Mouse (Mus musculus) brain, embryonic 18.5 days (tissue): Measurements from ENCODE around the gene Bcat2.
"Not testable (repeated sequence)": the region's sequence is repeated elsewhere in the genome, so short reads cannot be mapped to it uniquely, and the experiment has no call there.

Experiments used
- DNase-seq: peaks from one replicate; pipeline ENCODE4 v3.0.0-alpha.2; 2012; ENCODE audit warnings: low read depth, low spot score

Gene Bcat2

DNA sequence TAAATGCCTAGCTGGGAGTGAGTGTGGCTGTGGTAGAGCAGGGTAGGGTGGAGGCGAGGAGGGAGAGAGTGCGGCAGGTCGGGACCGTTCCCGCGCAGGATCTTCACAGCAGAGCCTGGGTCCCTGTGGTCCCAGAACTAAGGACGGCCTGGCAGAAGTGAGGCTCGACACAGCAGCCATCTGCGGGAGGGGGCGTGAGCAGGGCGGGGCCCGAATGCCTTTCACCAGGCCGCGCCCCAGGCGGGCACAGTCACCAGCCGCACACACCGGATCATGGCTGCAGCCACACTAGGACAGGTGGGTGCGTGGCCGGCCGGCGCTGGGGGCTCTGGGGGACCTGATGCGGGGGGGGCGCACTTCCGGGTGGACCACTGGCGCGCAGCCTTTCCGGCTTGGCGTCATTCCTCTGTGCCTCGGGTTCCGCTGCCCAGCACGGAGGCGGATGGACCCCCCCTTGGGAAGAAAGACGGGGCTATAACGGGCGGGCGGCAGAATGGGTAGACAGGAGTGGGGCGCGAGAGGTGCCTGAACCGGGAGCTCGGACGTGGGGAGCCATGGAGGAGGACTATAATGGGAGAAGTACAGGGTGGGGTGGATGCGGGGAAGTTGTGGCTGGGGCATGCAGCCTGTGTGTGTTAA is at the start of gene Bcat2:
TSS of gene Bcat2 (plus strand) at position 51 of the 639 bp plus-strand sequence.
- no peak for DNase-seq

GRCm38 (mm10) chr7:45520605-45521004 is 49.3 kb upstream of the Bcat2 start:
- DNase-seq, result no peak

DNA sequence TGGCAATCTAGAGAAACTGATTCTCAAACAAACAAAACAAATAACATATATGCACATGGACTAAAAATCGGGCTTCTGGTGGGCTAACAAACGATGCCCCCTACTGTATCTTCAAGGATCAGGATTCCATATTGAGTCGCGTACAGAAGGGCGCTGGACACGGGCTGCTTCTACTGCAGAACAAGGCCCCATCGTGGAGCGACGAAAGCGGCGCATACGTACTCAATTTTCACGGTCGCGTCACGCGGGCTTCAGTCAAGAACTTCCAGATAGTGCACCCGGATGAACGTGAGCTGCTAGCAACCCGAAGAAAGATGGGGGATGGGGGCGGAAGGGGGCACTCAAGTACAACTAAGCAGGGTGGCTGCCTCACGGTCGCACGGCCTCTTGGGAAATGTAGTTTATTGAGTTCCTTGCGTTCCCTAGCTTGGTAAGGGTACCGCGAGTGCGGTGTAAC is 48.2 kb upstream of the Bcat2 start:
- peak; percentile 87 for DNase-seq

- DNase-seq, result no peak
Observed at GRCm38 (mm10) chr7:45522194-45522752, 47.7 kb upstream of the Bcat2 start.

DNA sequence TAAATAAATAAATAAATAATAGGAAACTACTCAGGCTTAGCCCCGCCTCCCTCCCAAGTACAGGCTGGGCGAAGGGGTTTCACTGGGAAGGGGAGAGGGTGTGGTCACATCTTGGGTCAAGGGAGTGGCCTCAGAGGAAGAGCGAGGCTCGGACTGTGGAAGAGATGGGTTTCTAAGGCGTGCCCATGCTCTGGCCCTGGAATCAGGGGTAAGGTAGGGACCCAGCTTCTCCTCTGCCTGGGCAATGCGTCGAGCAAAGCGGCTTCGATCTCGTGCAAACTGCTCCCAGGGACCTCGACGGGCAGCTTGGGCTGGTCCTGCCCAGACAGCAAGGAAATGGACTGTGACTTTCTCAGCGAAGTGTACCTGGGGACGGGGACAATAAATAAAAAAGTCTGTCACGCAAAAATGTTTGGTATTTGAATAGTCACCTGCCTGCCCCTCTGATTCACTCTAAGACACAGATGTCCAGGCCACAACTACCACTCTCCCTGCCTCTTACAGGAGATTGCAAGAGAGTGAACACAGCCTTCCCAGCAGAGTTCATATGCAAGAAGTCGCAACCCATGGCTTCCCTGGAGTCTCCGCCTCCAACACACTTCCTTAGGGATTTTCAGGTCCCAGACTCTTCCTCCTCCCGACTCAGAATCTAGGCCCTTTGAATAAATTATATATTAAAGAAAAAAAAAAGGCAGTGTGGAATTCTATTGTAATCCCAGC is 46.8 kb upstream of the Bcat2 start:
- no peak for DNase-seq

GRCm38 (mm10) chr7:45523678-45524170 is 46.2 kb upstream of the Bcat2 start:
- DNase-seq, result no peak

- DNase-seq, result no peak
Observed at GRCm38 (mm10) chr7:45524841-45525621, 44.9 kb upstream of the Bcat2 start.

DNA sequence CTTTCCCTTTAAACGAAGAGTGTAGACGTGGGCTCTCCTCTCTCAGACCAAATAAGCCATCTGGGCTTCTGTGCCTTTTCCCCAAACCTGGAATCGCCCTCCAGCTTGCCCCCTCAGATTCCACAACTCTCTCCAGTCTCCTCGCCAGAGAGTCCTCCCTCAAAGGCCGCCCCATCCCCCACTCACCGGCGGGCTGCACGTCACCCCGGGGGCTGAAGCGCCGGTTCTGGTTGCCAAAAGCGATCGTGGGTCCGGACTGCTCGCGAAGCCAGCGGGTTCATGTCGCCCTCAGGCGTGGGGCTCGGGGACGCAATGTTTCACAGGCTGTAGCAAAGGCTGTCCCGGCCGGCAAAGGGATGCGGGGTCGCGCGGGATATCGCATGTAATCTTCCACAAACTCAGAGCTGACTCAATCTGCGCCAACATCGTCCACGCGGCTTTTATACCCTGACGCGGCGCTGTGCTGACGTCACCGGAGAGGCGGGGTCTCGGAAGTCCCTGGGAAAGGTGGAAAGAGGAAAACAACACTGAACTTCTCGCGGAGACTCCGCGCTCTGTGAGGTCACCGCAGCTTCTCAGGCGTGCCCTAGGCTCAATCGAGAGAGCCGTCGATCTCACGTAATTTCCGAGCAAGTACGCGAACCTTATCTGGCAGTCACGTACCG is 44.0 kb upstream of the Bcat2 start, which contains the start of the genes Ppp1r15a and Plekha4:
TSS of gene Ppp1r15a (minus strand) at position 460 of the 665 bp plus-strand sequence.
TSS of gene Plekha4 (plus strand) at position 522 of the 665 bp plus-strand sequence.
- peak; percentile 72 for DNase-seq

- no peak for DNase-seq
Observed at GRCm38 (mm10) chr7:45526474-45527120, 43.4 kb upstream of the Bcat2 start.

DNA sequence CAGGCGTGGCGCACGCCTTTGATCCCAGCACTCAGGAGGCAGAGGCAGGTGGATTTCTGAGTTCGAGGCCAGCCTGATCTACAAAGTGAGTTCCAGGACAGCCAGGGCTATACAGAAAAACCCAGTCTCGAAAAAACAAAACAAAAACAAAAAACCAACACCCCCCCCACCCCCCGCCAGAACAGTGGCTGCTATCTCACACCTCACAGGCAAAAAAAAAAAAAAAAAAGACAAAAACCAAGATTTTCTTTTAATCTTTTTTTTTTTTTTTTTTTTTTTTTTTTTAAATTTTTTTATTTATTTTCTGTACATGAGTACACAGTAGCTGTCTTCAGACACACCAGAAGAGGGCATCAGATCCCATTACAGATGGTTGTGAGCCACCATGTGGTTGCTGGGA is 42.8 kb upstream of the Bcat2 start:
- DNase-seq, result not testable (repeated sequence)

- no peak for DNase-seq
Observed at GRCm38 (mm10) chr7:45529461-45529860, 40.5 kb upstream of the Bcat2 start.

DNA sequence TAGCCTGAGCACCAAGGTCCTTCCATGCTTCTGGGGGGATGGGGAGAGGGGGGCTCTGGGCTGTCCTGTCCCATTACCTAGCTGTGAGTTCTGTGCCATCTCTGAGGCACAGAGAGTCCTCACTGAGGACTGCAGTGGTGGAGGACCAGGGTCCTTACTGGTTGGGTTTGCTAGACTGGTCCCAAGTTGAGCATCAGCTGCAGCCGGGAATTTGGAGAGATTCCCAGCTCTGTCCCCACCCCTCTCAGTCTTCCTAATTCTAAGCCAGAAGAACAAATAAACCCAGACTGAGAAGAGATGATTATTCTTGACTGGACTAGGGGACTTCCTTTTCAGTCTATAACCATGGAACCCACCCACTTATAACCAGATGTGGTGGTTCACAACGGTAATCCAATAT is 39.3 kb upstream of the Bcat2 start:
- no peak for DNase-seq

DNA sequence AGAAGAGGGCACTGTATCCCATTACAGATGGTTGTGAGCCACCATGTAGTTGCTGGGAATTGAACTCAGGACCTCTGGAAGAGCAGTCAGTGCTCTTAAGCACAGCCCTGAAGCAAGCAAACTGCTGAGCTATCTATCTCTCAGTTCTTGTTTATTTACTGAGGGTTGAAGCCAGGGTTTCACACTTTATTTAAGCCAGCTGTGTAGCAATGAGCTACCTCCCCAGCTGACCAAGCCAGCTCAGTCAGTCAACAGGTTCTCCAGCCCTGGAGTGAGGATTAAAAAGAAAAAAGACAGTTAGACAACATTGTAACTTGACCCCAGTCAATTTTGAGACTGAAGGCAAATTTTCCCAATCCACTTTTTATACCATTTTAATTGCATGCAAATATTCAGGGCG is 34.3 kb upstream of the Bcat2 start:
- no peak for DNase-seq

DNA sequence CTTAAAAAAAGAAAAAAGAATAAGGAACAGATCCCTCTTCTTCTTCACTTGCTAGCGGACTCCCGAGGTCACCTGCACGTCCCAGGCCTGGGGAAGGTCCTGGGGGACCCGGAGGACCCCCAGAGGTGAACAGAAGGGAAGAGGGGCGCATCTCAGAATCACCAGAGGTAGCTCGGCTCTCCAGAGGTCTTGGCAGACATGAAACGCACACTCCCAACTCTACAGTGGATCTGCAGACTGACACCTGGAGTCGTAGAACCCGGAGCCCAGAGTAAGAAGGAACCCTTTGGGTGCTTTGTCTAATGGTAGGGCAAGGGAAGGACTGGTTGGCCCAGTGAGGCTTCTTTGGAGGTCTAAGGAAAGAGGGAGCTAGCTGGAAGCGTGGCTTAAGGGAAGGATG is 32.4 kb upstream of the Bcat2 start:
- DNase-seq, result no peak

DNA sequence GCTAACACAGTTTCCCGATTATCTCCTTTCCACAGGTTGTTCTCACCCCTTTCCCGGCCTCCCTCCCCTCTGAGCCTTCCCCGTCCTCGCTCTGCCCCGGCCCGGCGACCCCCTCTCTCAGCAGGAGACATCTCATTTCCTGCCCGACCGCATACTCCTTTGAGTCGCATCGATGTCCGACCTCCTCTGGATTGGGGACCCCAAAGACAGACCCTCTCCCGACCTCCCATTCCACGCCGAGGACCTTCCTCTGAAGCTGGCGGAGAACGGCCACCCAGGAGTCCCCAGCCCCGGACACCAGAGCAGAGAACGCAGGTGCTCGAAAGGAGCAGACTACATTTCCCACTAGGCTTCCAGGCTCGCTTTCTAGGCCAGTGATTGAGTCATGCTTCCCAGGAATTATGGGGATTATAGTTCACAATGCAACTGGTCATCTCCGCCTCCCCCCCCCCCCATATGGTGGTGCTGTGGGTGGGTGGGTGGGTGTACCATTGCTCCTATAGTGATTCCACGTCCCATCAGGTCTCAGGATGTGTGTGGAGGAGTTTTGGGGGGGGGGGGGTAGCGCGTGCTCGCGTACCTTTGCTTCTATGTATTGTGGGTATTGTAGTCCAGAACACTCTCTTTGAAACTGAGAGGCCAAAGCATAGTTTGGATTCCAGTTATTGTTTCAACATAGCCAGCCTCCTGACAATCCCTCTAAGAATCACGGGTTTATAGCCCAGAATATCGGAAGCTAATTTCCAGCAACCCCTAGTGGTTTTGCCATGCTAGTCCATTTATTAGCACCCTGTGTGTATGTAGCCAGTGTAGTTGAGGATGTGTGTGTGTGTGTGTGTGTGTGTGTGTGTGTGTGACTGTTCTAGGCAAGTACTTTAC is 31.6 kb upstream of the Bcat2 start:
- DNase-seq, result peak; percentile 67

GRCm38 (mm10) chr7:45539095-45539494 is 30.9 kb upstream of the Bcat2 start:
- DNase-seq, result no peak

DNA sequence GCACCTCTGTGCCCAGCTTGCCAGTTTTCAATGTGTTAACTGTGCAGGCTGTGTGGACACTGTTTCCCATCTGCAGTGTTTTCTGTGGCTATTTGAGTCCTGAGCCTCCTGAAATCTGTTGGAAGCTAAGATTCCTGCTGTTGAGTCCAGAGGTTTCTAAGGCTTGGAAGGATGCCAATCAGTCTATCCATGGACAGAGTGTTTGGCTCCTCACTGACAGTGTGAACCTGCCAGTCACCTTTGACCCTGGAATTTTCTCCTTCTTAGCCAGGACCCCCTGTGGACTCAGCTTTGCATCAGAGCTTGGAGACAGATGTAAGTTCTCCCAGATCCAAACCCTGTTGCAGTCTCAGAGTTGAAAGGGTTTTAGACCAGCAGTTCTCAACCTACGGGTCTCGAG is 29.7 kb upstream of the Bcat2 start:
- no peak for DNase-seq

DNA sequence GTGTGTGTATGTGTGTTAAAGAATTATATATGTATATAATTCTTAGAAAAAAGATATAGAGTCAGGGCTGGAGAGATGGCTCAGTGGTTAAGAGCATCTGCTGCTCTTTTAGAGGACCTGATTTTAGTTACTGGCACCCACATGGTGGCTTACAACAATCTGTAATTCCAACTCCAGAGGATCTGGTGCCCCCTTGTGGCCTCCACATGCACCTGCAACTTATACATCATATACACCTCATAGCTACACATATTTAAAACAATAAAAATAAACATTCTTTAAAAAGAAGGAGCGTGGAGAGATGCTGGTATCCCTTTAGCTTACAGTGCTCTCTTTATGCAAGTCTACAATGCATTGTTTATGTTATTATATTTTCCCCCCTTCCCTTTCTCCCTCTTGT is 25.4 kb upstream of the Bcat2 start:
- DNase-seq, result no peak

GRCm38 (mm10) chr7:45549641-45550436 is 20.1 kb upstream of the Bcat2 start:
- no peak for DNase-seq
